Mouse (Mus musculus) small intestine, adult 2 months (tissue): ENCODE data around the gene Agbl2.

ENCODE experiments used
- CTCF ChIP-seq: fragments of 200-500 bp; IDR thresholded peaks from 2 replicates; pipeline ENCODE4 v1.5.1; 2012; ENCODE audit warnings: low read depth, mild to moderate bottlenecking, control low read depth, inconsistent platforms, low read length, moderate library complexity, mixed read lengths; ENCODE audit not compliant: insufficient replicate concordance, insufficient read length; ENCODE audit errors: extremely low read depth
- POLR2A ChIP-seq: fragments of 200-500 bp; IDR thresholded peaks from 2 replicates; pipeline ENCODE4 v1.6.1; 2012; ENCODE audit warnings: low read depth, mild to moderate bottlenecking, control low read depth, inconsistent platforms, low read length, moderate library complexity

DNA sequence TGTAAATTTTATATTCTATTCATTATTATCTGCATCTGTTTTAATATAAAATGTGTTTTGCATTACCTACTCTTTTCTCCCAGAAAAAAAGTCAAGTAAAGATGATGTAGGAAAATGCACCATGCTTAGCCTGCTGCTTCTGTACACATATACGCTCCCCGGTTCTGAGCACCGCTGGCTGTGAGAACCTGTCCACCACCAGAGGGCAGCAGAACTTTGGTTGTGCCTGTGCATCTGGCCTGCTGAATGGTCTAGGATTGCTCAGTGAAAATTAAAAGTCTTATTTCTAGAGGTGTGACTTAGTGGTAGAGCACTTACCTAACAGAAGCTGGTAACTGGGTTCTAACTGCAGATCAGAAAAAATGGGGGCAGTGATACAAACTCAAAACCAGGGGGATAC is 84.0 kb downstream of the Agbl2 start:
- TF ChIP-seq POLR2A (no peak), CTCF (peak; percentile 92; the same call in 1 of the 2 replicates)
